9 mouse cellular contexts compared by ENCODE assay signal in the genomic region with DNA sequence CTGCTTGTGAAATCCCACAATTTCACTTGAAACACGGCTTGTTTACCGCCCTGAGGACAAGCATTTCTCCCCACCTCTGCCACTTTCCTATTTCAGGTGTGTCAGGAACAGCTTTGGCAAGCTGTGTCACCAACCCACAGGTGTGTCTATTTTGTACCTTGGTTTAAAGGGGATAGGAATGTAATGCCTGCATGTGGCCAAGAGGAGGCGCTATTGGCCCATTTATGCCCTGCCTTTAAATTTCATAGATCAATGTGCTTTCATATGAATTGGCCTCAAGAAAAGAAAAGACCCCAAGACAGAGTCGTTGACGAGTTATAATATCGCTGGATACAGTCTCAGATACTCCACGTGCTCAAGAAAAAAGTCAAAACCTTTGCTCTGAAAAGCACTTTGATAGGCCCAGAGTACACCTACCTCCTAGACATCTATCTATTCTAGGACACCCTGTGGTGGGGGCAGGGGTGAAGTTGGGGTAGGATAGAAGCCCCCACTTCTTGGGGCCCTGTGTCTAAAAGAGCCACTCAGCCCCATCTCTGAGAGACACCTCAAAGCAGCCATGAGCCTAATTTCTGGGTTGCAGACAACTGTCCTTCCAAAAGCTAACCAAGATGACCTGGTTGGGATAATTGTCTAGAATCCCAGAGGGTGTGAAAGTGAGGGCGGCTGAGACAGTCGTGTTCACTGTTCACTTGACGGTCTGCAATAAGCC. TPM values are rescaled to one million over a fixed set of nuclear protein-coding genes. Genes with fewer than 3 reads are reported as not detected.
A peak's percentile ranks its signal among the peaks of the same experiment; 100 is the strongest.
DNase-seq lines count a peak whose midpoint lies in the region; ATAC-seq and TF ChIP-seq lines count a peak whose summit lies in the region.
"Had no signal": no experiment of that assay in that cellular context is flagged by ENCODE, and none has a peak within 500 bp of the region (broad histone marks: within the 10 kb centered on the region; RNA-seq: fewer than 3 reads in every experiment).

No protein-coding gene starts in this region.

- H3K4me1 ChIP-seq in limb, embryonic 11.5 days (ENCODE audit: control insufficient read depth, insufficient read depth, low read length), result no peaks in the 10 kb centered on the region
- H3K4me1 ChIP-seq in limb, embryonic 10.5 days, result peaks cover 3% of the 10 kb centered on the region; the same call in 1 of the 2 replicates
- H3K4me1 ChIP-seq in MEL (ENCODE audit: control insufficient read depth in 1 of 2, insufficient read depth in 2 of 2, low read length in 2 of 2), result peaks cover 0 to 3% of the 10 kb centered on the region in 2 experiments; a peak in 2 of 4 replicates
- H3K4me1 ChIP-seq in intestine, postnatal 0 days (replicated peaks; ENCODE audit: control insufficient read depth, insufficient read depth, low read length), result no peaks in the 10 kb centered on the region
- H3K4me1 ChIP-seq: liver, embryonic 15.5 days had no signal

- TF ChIP-seq EP300 in MEL (IDR thresholded peaks at IDR 0.05; ENCODE audit: low read depth in 1 of 2, low read length in 2 of 2), result no peak

- 39% methylated on average over 10 of the region's 10 CpGs for WGBS in limb, embryonic 11.5 days
- 45% methylated on average over 10 of the region's 10 CpGs for WGBS in limb, embryonic 10.5 days
- 31% methylated on average over 10 of the region's 10 CpGs for WGBS in intestine, postnatal 0 days

- peak; percentile 87 for TF ChIP-seq RAD21 in MEL (IDR thresholded peaks at IDR 0.05; ENCODE audit: low read depth, low read length)

- no peak overlapping the region for H3K9ac ChIP-seq in limb, embryonic 11.5 days (ENCODE audit: low read length)
- H3K9ac ChIP-seq in MEL (ENCODE audit: control insufficient read depth, low read depth, low read length, poor library complexity, severe bottlenecking), result no peak overlapping the region
- H3K9ac ChIP-seq in intestine, postnatal 0 days (ENCODE audit: low read depth, low read length), result no peak overlapping the region
- H3K9ac ChIP-seq: liver, embryonic 15.5 days had no signal

- no peak overlapping the region for H3K27ac ChIP-seq in limb, embryonic 11.5 days (replicated peaks; ENCODE audit: low read depth, low read length)
- no peak overlapping the region for H3K27ac ChIP-seq in limb, embryonic 10.5 days
- H3K27ac ChIP-seq in MEL (ENCODE audit: control insufficient read depth, low read depth, low read length), result no peak overlapping the region
- no peak overlapping the region for H3K27ac ChIP-seq in intestine, postnatal 0 days (ENCODE audit: low read depth, low read length)
- H3K27ac ChIP-seq: liver, embryonic 15.5 days had no signal

- H3K9me3 ChIP-seq in limb, embryonic 11.5 days (ENCODE audit: control insufficient read depth, low read length), result no peaks in the 10 kb centered on the region
- no peaks in the 10 kb centered on the region for H3K9me3 ChIP-seq in limb, embryonic 10.5 days (replicated peaks)
- no peaks in the 10 kb centered on the region for H3K9me3 ChIP-seq in MEL (replicated peaks; ENCODE audit: insufficient read depth, low read length)
- no peaks in the 10 kb centered on the region for H3K9me3 ChIP-seq in intestine, postnatal 0 days (ENCODE audit: control insufficient read depth)
- H3K9me3 ChIP-seq: liver, embryonic 15.5 days had no signal

- no peaks in the 10 kb centered on the region for H3K27me3 ChIP-seq in limb, embryonic 11.5 days (ENCODE audit: control insufficient read depth, insufficient read depth, low read length)
- H3K27me3 ChIP-seq in limb, embryonic 10.5 days (ENCODE audit: low read depth, poor library complexity, severe bottlenecking), result no peaks in the 10 kb centered on the region
- H3K27me3 ChIP-seq in MEL (ENCODE audit: control insufficient read depth in 1 of 2, insufficient read depth in 2 of 2, low read length in 2 of 2), result no peaks in the 10 kb centered on the region
- no peaks in the 10 kb centered on the region for H3K27me3 ChIP-seq in intestine, postnatal 0 days (replicated peaks; ENCODE audit: control insufficient read depth, insufficient read depth, low read length)
- H3K27me3 ChIP-seq: liver, embryonic 15.5 days had no signal

- H3K79me2 ChIP-seq in MEL (ENCODE audit: control insufficient read depth, insufficient read depth, low read length, poor library complexity), result no peaks in the 10 kb centered on the region

- peak; percentile 71 to 92 (median 85) for TF ChIP-seq CTCF in MEL (IDR thresholded peaks at IDR 0.05 in 2 of 3, conservative IDR thresholded peaks at IDR 0.05 in 1 of 3; ENCODE audit: control insufficient read depth in 1 of 3, insufficient read depth in 1 of 3, low read depth in 2 of 3, low read length in 3 of 3, poor library complexity in 1 of 3, severe bottlenecking in 1 of 3)
- peak; percentile 68 for TF ChIP-seq CTCF in intestine, postnatal 0 days (IDR thresholded peaks at IDR 0.05; ENCODE audit: low read depth)

- no peaks in the 10 kb centered on the region for H3K36me3 ChIP-seq in limb, embryonic 11.5 days (ENCODE audit: control insufficient read depth, insufficient read depth, low read length)
- H3K36me3 ChIP-seq in limb, embryonic 10.5 days, result peaks cover 7% of the 10 kb centered on the region
- no peaks in the 10 kb centered on the region; a peak in 1 of 4 replicates for H3K36me3 ChIP-seq in MEL (ENCODE audit: control insufficient read depth in 1 of 2, insufficient read depth in 2 of 2, low read length in 2 of 2)
- no peaks in the 10 kb centered on the region; the same call in 1 of the 2 replicates for H3K36me3 ChIP-seq in intestine, postnatal 0 days (ENCODE audit: control insufficient read depth, insufficient read depth)

- no peak for ATAC-seq in limb, embryonic 11.5 days (ENCODE audit: insufficient number of reproducible peaks, low FRiP score, low TSS enrichment, low read depth)
- ATAC-seq in intestine, postnatal 0 days, result no peak

- DNase-seq in limb, embryonic 11.5 days (ENCODE audit: low spot score), result peak; percentile 58
- DNase-seq in limb, embryonic 10.5 days (ENCODE audit: low spot score), result no peak
- peak; percentile 49 for DNase-seq in CD4-positive helper T cell, adult 2 months (ENCODE audit: low read depth, low spot score)
- DNase-seq in MEL (ENCODE audit: low read depth, low spot score), result peak; percentile 53
- DNase-seq in cerebellum, adult 11-12 months, result no peak
- no peak for DNase-seq in cerebellum, postnatal 14 days
- no peak for DNase-seq in heart, adult 9 months (ENCODE audit: low spot score in 2 of 2)

- H3K4me3 ChIP-seq in limb, embryonic 11.5 days (ENCODE audit: low read depth, low read length), result no peak overlapping the region
- no peak overlapping the region for H3K4me3 ChIP-seq in limb, embryonic 10.5 days
- no peak overlapping the region for H3K4me3 ChIP-seq in MEL (ENCODE audit: control insufficient read depth in 1 of 2, insufficient read depth in 1 of 2, low read depth in 2 of 2, low read length in 2 of 2)
- H3K4me3 ChIP-seq in intestine, postnatal 0 days (ENCODE audit: low read depth, low read length), result no peak overlapping the region
- H3K4me3 ChIP-seq: liver, embryonic 15.5 days had no signal

- H3K4me2 ChIP-seq in limb, embryonic 11.5 days (ENCODE audit: low read depth, severe bottlenecking), result no peak overlapping the region
- no peak overlapping the region for H3K4me2 ChIP-seq in intestine, postnatal 0 days (replicated peaks; ENCODE audit: low read depth)

- TF ChIP-seq POLR2A in MEL (IDR thresholded peaks at IDR 0.05; ENCODE audit: control insufficient read depth in 1 of 2, insufficient read depth in 1 of 2, low read depth in 1 of 2, low read length in 2 of 2, poor library complexity in 1 of 2), result no peak

TF ChIP-seq in MEL, 35 proteins besides CTCF, POLR2A, EP300 and RAD21:
- TF ChIP-seq SMC3 (IDR thresholded peaks at IDR 0.05; ENCODE audit: low read depth, low read length) (peak; percentile 51), SIN3A (IDR thresholded peaks at IDR 0.05; ENCODE audit: low read length) (0 out of 2 replicates have a peak, but pooled peaks have one; percentile 6), ZC3H11A (IDR thresholded peaks at IDR 0.05; ENCODE audit: low read depth, low read length) (peak; percentile 36), MYC (IDR thresholded peaks at IDR 0.05; ENCODE audit: low read depth, low read length) (no peak)

RNA-seq across cellular contexts. Expression of gene Eif1b, which starts 9.3 kb away (rescaled TPM):
- polyA plus RNA-seq in limb, embryonic 11.5 days (2014; fragmentation: Nextera tagmentation; extraction: Ambion mirVana), result 229 and 230 TPM in 2 replicates
- polyA plus RNA-seq in limb, embryonic 10.5 days (2016; fragmentation: Nextera tagmentation; extraction: Ambion mirVana), result 198 and 199 TPM in 2 replicates
- total RNA-seq in MEL (2012; rRNA removed), result 49.8 and 54.3 TPM in 2 replicates
- 100 to 1,000 TPM in 1 of 2 experiments, not detected in 1; 110 TPM for polyA plus RNA-seq in MEL (2012; ENCODE audit: insufficient read depth in 1 of 2, insufficient read length in 2 of 2, low read depth in 1 of 2, low replicate concordance in 2 of 2, missing spikeins in 1 of 2)
- 115 and 123 TPM in 2 replicates for polyA plus RNA-seq in intestine, postnatal 0 days (2015; fragmentation: Nextera tagmentation; extraction: Ambion mirVana)

RNA-seq across cellular contexts. Expression of gene Entpd3, which starts 38.3 kb away (rescaled TPM):
- polyA plus RNA-seq in limb, embryonic 11.5 days (2014; fragmentation: Nextera tagmentation; extraction: Ambion mirVana), result 0.19 and 0.21 TPM in 2 replicates
- polyA plus RNA-seq in limb, embryonic 10.5 days (2016; fragmentation: Nextera tagmentation; extraction: Ambion mirVana), result 0.26 and 0.33 TPM in 2 replicates
- not detected in 2 replicates for total RNA-seq in MEL (2012; rRNA removed)
- under 1 TPM in 1 of 2 experiments, not detected in 1; 0.03 TPM for polyA plus RNA-seq in MEL (2012; ENCODE audit: insufficient read depth in 1 of 2, insufficient read length in 2 of 2, low read depth in 1 of 2, low replicate concordance in 2 of 2, missing spikeins in 1 of 2)
- 1.2 and 1.3 TPM in 2 replicates for polyA plus RNA-seq in intestine, postnatal 0 days (2015; fragmentation: Nextera tagmentation; extraction: Ambion mirVana)
- polyA plus RNA-seq: liver, embryonic 15.5 days had no signal

Comparison
In these comparisons a context has a peak if more than half of its experiments do, and no peak if none do; other contexts are left out.
1. DNase-seq: peak in limb, embryonic 11.5 days (single experiment), CD4-positive helper T cell, adult 2 months (single experiment) and MEL (single experiment); none in limb, embryonic 10.5 days (single experiment), cerebellum, adult 11-12 months (single experiment), cerebellum, postnatal 14 days (0 of 2) and heart, adult 9 months (0 of 2).